Mouse (Mus musculus): ENCODE results near the gene Cdkal1.

- TF ChIP-seq CTCF (IDR thresholded peaks at IDR 0.05; ENCODE audit: borderline replicate concordance, insufficient read depth, low read depth, low read length) (no peak), POLR2A (IDR thresholded peaks at IDR 0.05; ENCODE audit: borderline replicate concordance, insufficient read depth, low read length) (no peak)
Measured at GRCm38 (mm10) chr13:29780713-29781112, 74.8 kb downstream of the Cdkal1 start.
